Mouse (Mus musculus): ENCODE measurements around the gene Paox. TPM values are rescaled to one million over a fixed set of nuclear protein-coding genes. Genes with fewer than 3 reads are reported as not detected.

Gene Paox
- polyA plus RNA-seq, 2 experiments from 2014 or later, result 2.4 to 3.7 TPM

DNA sequence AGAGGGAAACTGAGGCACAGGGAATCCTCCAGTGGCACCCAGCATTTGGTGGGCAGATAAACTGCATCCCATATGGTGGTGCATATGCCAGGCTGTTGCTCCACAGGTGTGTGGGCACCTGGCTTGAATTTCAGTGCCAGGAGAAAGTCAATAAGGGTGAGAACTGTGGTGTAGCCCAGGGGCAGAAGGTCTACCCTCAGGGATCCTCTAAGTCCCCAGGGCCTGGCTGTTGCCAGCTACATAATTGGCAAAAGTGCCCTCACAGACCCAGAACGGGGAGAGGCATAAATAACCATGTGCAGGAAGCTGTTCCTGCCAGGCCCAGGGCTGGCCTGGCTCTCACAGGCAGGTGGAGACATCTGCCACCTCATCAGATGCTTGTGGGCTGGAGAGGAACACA, 57.3 kb downstream of the Paox start, which contains the start of gene Olfr523:
Olfr523 (plus strand) TSS at position 282 of the 400 bp plus-strand sequence.
- no peak for ATAC-seq

DNA sequence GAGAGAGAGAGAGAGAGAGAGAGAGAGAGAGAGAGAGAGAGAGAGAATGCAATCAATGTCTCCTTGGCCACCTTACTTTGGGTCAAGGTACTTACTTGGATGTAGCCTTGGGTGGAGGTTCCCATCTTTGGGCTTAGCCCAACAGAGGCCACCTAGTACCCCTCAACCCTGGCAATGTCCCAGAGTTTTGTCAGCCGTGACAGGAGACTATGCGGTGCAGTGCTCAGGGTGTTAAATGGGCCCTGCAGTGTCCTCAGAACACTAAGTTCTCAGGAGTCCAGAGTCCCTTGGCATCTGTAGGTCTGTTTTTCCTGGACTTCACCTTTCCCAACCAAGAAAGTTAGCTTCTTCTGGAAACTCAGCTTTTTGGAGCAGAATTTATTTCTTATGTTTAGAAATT, 63.6 kb downstream of the Paox start:
- no peak for ATAC-seq

DNA sequence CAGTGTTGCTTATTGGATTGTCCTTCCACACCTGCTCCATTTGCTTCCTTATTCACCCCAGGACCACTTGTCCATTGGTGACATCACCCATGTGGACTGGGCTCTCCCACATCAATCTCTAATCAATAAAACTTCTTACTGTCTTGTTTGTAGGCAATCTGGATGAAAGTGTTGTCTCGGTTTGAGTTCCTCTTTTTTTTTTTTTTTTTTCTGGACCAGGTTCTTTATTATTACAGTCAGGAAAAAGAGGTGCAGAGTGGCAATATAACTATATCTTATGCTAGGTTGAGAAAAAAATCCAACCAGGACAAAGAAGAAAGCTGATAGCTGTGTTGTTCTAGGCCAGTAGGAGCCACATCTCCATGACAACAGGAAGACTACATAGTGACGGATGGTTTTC, 65.1 kb downstream of the Paox start:
- no peak for ATAC-seq

DNA sequence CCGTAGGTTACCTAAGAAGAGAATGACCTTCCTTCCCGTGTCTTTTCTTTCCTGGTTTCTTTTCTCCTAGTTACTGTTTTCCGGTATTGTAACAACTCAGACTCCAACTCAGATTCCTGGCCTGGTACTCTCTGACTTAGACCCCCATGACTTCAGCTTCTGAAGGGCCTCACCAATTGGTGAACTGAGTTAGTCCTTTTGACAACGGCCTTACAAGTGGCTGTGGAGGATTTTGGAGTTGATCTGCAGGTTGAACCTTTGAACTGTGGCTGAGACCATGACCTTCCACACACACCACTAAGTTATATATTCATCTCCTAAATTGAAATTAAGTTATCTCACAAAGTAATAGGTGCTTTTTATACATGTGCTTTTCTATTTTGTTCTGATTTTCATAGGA, 68.6 kb downstream of the Paox start:
- no peak for ATAC-seq

Other genes starting within 250 kb of the Paox start
- gene Kndc1, start 221.1 kb upstream of the Paox start, polyA plus RNA-seq (2017; shearing (Covaris generic)), result under 1 TPM; 0.44 to 0.58 TPM
- 1 to 10 TPM; 3.7 to 6.1 TPM for gene Utf1, start 172.0 kb upstream of the Paox start, polyA plus RNA-seq (2017; shearing (Covaris generic))
- 1 to 10 TPM in 1 of 2 experiments, under 1 TPM in 1; 0.46 to 1.6 TPM for gene 6430531B16Rik, start 137.0 kb upstream of the Paox start, polyA plus RNA-seq (2017; shearing (Covaris generic))
- 10 to 100 TPM; 14.0 to 17.8 TPM for gene Adam8, start 123.2 kb upstream of the Paox start, polyA plus RNA-seq (2017; shearing (Covaris generic))
- 10 to 100 TPM; 28.8 to 33.0 TPM for gene Zfp511, start 79.4 kb upstream of the Paox start, polyA plus RNA-seq (2017; shearing (Covaris generic))
- gene Tubgcp2, start 79.1 kb upstream of the Paox start, polyA plus RNA-seq (2017; shearing (Covaris generic)), result 10 to 100 TPM; 29.2 to 52.0 TPM
- under 1 TPM in 1 of 2 experiments, not detected in 1; 0.20 TPM for gene Msx3, start 66.7 kb upstream of the Paox start, polyA plus RNA-seq (2017; shearing (Covaris generic))
- gene Caly, start 33.3 kb upstream of the Paox start, polyA plus RNA-seq (2017; shearing (Covaris generic)), result not detected
- not detected for gene Prap1, start 22.4 kb upstream of the Paox start, polyA plus RNA-seq (2017; shearing (Covaris generic))
- 1 to 10 TPM; 6.0 to 7.6 TPM for gene Fuom, start 13.4 kb upstream of the Paox start, polyA plus RNA-seq (2017; shearing (Covaris generic))
- 10 to 100 TPM; 69.1 to 90.2 TPM for gene Echs1, start 677 bp downstream of the Paox start, polyA plus RNA-seq (2017; shearing (Covaris generic))
- 10 to 100 TPM; 28.7 to 33.1 TPM for gene Mtg1, start 21.8 kb downstream of the Paox start, polyA plus RNA-seq (2017; shearing (Covaris generic))
- not detected for gene Sprn, start 39.1 kb downstream of the Paox start, polyA plus RNA-seq (2017; shearing (Covaris generic))
- gene Olfr522, start 49.0 kb downstream of the Paox start, polyA plus RNA-seq (2017; shearing (Covaris generic)), result not detected
- gene Olfr523, start 57.4 kb downstream of the Paox start, polyA plus RNA-seq (2017; shearing (Covaris generic)), result not detected
- not detected for gene Olfr524, start 90.2 kb downstream of the Paox start, polyA plus RNA-seq (2017; shearing (Covaris generic))
- gene Cd163l1, start 102.5 kb downstream of the Paox start, polyA plus RNA-seq (2017; shearing (Covaris generic)), result not detected
- gene 5830411N06Rik, start 131.5 kb downstream of the Paox start, polyA plus RNA-seq (2017; shearing (Covaris generic)), result under 1 TPM; 0.25 to 0.66 TPM
- gene Olfr525, start 205.1 kb downstream of the Paox start, polyA plus RNA-seq (2017; shearing (Covaris generic)), result under 1 TPM; 0.20 to 0.35 TPM
- gene Olfr527, start 218.2 kb downstream of the Paox start, polyA plus RNA-seq (2017; shearing (Covaris generic)), result not detected
- gene Olfr60, start 245.9 kb downstream of the Paox start, polyA plus RNA-seq (2017; shearing (Covaris generic)), result under 1 TPM; 0.37 to 0.63 TPM